Mouse (Mus musculus) cerebellum, adult 9-11 months (tissue): Measurements from ENCODE around the gene AI413582.

Experiments
- DNase-seq: peaks from one replicate; pipeline ENCODE4 v3.0.0; 2022

The AI413582 gene

GRCm38 (mm10) chr17:27518296-27518695, 47.3 kb downstream of the AI413582 start:
- DNase-seq = no peak

DNA sequence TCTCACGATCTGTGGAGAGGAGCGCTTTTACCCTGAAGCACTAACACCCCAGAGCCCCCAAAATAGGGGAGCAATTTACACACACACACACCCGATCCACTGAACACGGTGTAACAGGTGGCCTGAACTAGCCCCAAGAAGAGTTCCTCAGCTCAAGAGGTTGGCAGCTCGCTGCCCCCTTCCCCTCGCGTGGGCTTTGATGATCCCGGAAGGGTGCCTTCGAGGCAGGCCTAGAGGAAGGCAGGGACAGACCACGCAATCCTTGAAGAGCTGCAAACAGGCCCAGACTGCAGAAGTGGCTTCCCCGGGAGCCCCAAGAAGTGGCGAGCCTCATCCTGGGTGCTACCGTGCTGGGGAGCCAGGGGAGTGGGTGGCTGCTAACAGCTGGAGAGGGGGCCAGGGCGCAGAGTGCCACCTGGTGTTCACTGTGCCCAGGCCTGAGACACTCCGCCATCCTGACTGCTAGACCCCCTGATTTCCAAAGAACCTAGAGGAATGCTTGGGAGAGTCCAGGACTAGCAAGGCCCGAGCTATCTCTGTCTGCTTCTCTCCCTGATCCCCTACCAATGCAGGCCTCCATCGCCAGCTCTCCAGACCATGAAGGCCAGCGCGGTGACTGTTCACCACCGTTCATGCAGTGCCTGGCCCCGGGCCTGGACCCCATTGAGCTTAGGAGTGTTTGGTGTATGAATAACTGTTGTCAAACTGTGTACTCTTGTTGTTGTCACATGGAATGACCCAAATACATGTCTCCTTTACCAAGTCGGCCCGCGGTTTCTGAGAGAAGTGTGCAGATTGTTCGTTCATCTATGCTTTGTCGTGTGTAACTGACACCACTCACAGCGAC, 51.4 kb downstream of the AI413582 start:
- no peak for DNase-seq
